In genomic region chr10:57447657-57448050, GRCm38 (mm10) we compare ENCODE assay signal across 11 mouse cellular contexts. TPM values are rescaled to one million over a fixed set of nuclear protein-coding genes. Genes with fewer than 3 reads are reported as not detected.
DNase-seq lines count a peak whose midpoint lies in the region; ATAC-seq lines count a peak whose summit lies in the region.
"Had no signal": no experiment of that assay in that cellular context is flagged by ENCODE, and none has a peak within 500 bp of the region (broad histone marks: within the 10 kb centered on the region; RNA-seq: fewer than 3 reads in every experiment).

No protein-coding gene starts in this region.

- no peak overlapping the region for H3K4me2 ChIP-seq in midbrain, embryonic 12.5 days (replicated peaks)
- H3K4me2 ChIP-seq in midbrain, embryonic 16.5 days (ENCODE audit: low read length): no peak overlapping the region
- no peak overlapping the region for H3K4me2 ChIP-seq in neural tube, embryonic 15.5 days
- H3K4me2 ChIP-seq: heart, embryonic 12.5 days had no signal

- H3K9ac ChIP-seq in midbrain, embryonic 12.5 days (replicated peaks): no peak overlapping the region
- H3K9ac ChIP-seq in midbrain, embryonic 16.5 days (ENCODE audit: low read depth, low read length): no peak overlapping the region
- H3K9ac ChIP-seq in neural tube, embryonic 15.5 days (replicated peaks): no peak overlapping the region
- H3K9ac ChIP-seq: heart, embryonic 12.5 days; limb, embryonic 13.5 days had no signal

- no peak overlapping the region for H3K4me3 ChIP-seq in midbrain, embryonic 12.5 days
- no peak overlapping the region for H3K4me3 ChIP-seq in midbrain, embryonic 16.5 days (ENCODE audit: low read depth, low read length)
- no peak overlapping the region for H3K4me3 ChIP-seq in neural tube, embryonic 15.5 days (replicated peaks)

- H3K9me3 ChIP-seq in midbrain, embryonic 12.5 days: no peaks in the 10 kb centered on the region
- H3K9me3 ChIP-seq in midbrain, embryonic 16.5 days (replicated peaks; ENCODE audit: control insufficient read depth, low read length, poor library complexity, severe bottlenecking): no peaks in the 10 kb centered on the region
- H3K9me3 ChIP-seq in neural tube, embryonic 15.5 days (replicated peaks): no peaks in the 10 kb centered on the region
- H3K9me3 ChIP-seq: heart, embryonic 12.5 days; limb, embryonic 13.5 days had no signal

- H3K27ac ChIP-seq in midbrain, embryonic 12.5 days (replicated peaks): no peak overlapping the region
- H3K27ac ChIP-seq in midbrain, embryonic 16.5 days (ENCODE audit: low read length): no peak overlapping the region
- no peak overlapping the region for H3K27ac ChIP-seq in neural tube, embryonic 15.5 days (replicated peaks)
- H3K27ac ChIP-seq: layer of hippocampus, adult 2 months; limb, embryonic 13.5 days had no signal

- H3K36me3 ChIP-seq in midbrain, embryonic 12.5 days: no peaks in the 10 kb centered on the region
- H3K36me3 ChIP-seq in midbrain, embryonic 16.5 days (ENCODE audit: control insufficient read depth, insufficient read depth, low read length): no peaks in the 10 kb centered on the region
- H3K36me3 ChIP-seq in neural tube, embryonic 15.5 days: no peaks in the 10 kb centered on the region
- H3K36me3 ChIP-seq: heart, embryonic 12.5 days; limb, embryonic 13.5 days had no signal

- ATAC-seq in midbrain, embryonic 12.5 days (ENCODE audit: low FRiP score, low read depth): peak; percentile 50
- ATAC-seq in midbrain, embryonic 16.5 days: no peak
- ATAC-seq in megakaryocyte-erythroid progenitor cell, adult 5-6 weeks (replicated peaks; ENCODE audit: low FRiP score, low TSS enrichment, poor library complexity, severe bottlenecking): peak; percentile 38; the same call in 1 of the 2 replicates
- peak; percentile 54; the same call in 1 of the 2 replicates for ATAC-seq in neural tube, embryonic 15.5 days (ENCODE audit: low FRiP score)

- DNase-seq in heart, adult 11 months: peak; percentile 73
- DNase-seq in heart, adult 8-10 months (ENCODE audit: low spot score): no peak
- DNase-seq in heart, adult 18-20 months: no peak
- DNase-seq in cerebellum, postnatal 4 days (ENCODE audit: low spot score in 2 of 2): no peak

- H3K4me1 ChIP-seq in midbrain, embryonic 12.5 days: no peaks in the 10 kb centered on the region
- no peaks in the 10 kb centered on the region for H3K4me1 ChIP-seq in midbrain, embryonic 16.5 days (ENCODE audit: control insufficient read depth, insufficient read depth, low read length)
- no peaks in the 10 kb centered on the region for H3K4me1 ChIP-seq in neural tube, embryonic 15.5 days
- H3K4me1 ChIP-seq: heart, embryonic 12.5 days; limb, embryonic 13.5 days had no signal

- H3K27me3 ChIP-seq in midbrain, embryonic 12.5 days: no peaks in the 10 kb centered on the region
- no peaks in the 10 kb centered on the region for H3K27me3 ChIP-seq in midbrain, embryonic 16.5 days (ENCODE audit: control insufficient read depth, insufficient read depth, low read depth, low read length)
- H3K27me3 ChIP-seq in neural tube, embryonic 15.5 days (replicated peaks): no peaks in the 10 kb centered on the region
- H3K27me3 ChIP-seq: heart, embryonic 12.5 days; limb, embryonic 13.5 days had no signal

RNA-seq across cellular contexts. Expression of gene Hsf2, which starts 38.5 kb away (rescaled TPM):
- total RNA-seq in heart, adult 8-10 months (2022): 10 to 100 TPM; 13.7 to 16.6 (median 15.1) TPM
- 94.3 and 101 TPM in 2 replicates for polyA plus RNA-seq in midbrain, embryonic 12.5 days (2016; fragmentation: Nextera tagmentation; extraction: Ambion mirVana)
- polyA plus RNA-seq in midbrain, embryonic 16.5 days (2015; fragmentation: Nextera tagmentation; extraction: Ambion mirVana): 54.2 and 60.7 TPM in 2 replicates
- total RNA-seq in megakaryocyte-erythroid progenitor cell, adult 5-6 weeks (2014; fragmentation: Nextera tagmentation): 8.6 and 11.6 TPM in 2 replicates
- total RNA-seq in megakaryocyte-erythroid progenitor cell, adult 5-6 weeks (2017): 11.7 and 15.7 TPM in 2 replicates
- 38.0 and 44.0 TPM in 2 replicates for polyA plus RNA-seq in neural tube, embryonic 15.5 days (2015; fragmentation: Nextera tagmentation; extraction: Ambion mirVana)
- total RNA-seq in heart, adult 18-20 months (2021): 10 to 100 TPM; 13.0 to 13.7 TPM
